Mouse (Mus musculus): ENCODE results near the gene Mxra8. TPM values are rescaled to one million over a fixed set of nuclear protein-coding genes. Genes with fewer than 3 reads are reported as not detected.
A peak's percentile ranks its signal among the peaks of the same experiment; 100 is the strongest.

Mxra8 gene
- polyA plus RNA-seq, 1 experiment from 2014 or later = 155 TPM

DNA sequence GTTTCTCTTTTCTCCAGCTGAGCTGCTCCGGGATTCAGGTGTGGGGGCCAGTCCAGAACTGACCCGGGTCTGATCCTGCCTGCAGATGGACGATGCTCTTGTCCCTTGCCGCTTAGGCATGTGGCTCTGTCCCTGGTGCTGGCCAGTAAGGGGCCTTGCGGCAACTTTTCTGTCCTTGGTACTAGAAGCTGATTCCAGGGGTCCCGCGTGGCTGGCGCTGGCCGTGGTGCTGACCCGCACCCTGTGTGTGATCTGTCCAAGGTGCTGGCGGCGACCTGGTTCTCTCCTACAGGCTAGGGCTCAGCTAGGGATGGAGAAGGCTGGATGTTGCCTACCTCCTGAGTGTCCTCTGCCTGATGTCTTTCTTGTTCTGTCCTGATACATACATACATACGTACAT is 19.8 kb downstream of the Mxra8 start:
- no peaks in the 10 kb centered on the region for H3K27me3 ChIP-seq (ENCODE audit: insufficient read depth, low read length)
- no peak overlapping the region for H3K9ac ChIP-seq
- WGBS = 15% methylated on average over 13 of the region's 13 CpGs
- TF ChIP-seq CTCF (IDR thresholded peaks at IDR 0.05; ENCODE audit: low read depth) = no peak
- peak; percentile 65 for ATAC-seq (ENCODE audit: insufficient read depth)
- peaks cover 59% of the 10 kb centered on the region for H3K36me3 ChIP-seq (ENCODE audit: insufficient read depth)
- H3K4me3 ChIP-seq (ENCODE audit: low read depth, low read length) = no peak overlapping the region
- H3K9me3 ChIP-seq (ENCODE audit: low read depth, low read length) = no peaks in the 10 kb centered on the region
- DNase-seq = peak; percentile 90
- no peak overlapping the region for H3K27ac ChIP-seq (ENCODE audit: low read depth)
- no peaks in the 10 kb centered on the region for H3K4me1 ChIP-seq (ENCODE audit: insufficient read depth)
- H3K4me2 ChIP-seq = no peak overlapping the region

GRCm38 (mm10) chr4:155861787-155862186 is 22.3 kb downstream of the Mxra8 start:
- Histone ChIP-seq H3K27ac (ENCODE audit: low read depth) (no peak overlapping the region), H3K36me3 (ENCODE audit: insufficient read depth) (peaks cover 47% of the 10 kb centered on the region), H3K27me3 (ENCODE audit: insufficient read depth, low read length) (no peaks in the 10 kb centered on the region), H3K4me3 (ENCODE audit: low read depth, low read length) (no peak overlapping the region), H3K9me3 (ENCODE audit: low read depth, low read length) (no peaks in the 10 kb centered on the region), H3K9ac (no peak overlapping the region), H3K4me2 (no peak overlapping the region), H3K4me1 (ENCODE audit: insufficient read depth) (no peaks in the 10 kb centered on the region)
- no peak for ATAC-seq (ENCODE audit: insufficient read depth)
- no peak for DNase-seq
- no peak for TF ChIP-seq CTCF (IDR thresholded peaks at IDR 0.05; ENCODE audit: low read depth)
- 83% methylated on average over 7 of the region's 7 CpGs for WGBS

- Histone ChIP-seq H3K4me2 (no peak within 1 kb of the TSS), H3K27ac (ENCODE audit: low read depth) (no peak within 1 kb of the TSS), H3K27me3 (ENCODE audit: insufficient read depth, low read length) (no peaks in the 10 kb centered on the region), H3K9ac (no peak within 1 kb of the TSS), H3K4me3 (ENCODE audit: low read depth, low read length) (no peak within 1 kb of the TSS), H3K4me1 (ENCODE audit: insufficient read depth) (no peaks in the 10 kb centered on the region), H3K36me3 (ENCODE audit: insufficient read depth) (peaks cover 37% of the 10 kb centered on the region), H3K9me3 (ENCODE audit: low read depth, low read length) (no peaks in the 10 kb centered on the region)
- TF ChIP-seq CTCF (IDR thresholded peaks at IDR 0.05; ENCODE audit: low read depth) = no peak
- 76% methylated on average over 5 of the region's 5 CpGs for WGBS
- DNase-seq = no peak
- no peak for ATAC-seq (ENCODE audit: insufficient read depth)
These were observed 23.5 kb downstream of the Mxra8 start, which contains the start of gene Tas1r3 for GRCm38 (mm10) chr4:155863001-155863400. Tas1r3 (minus strand) TSS chr4:155863362.

- 0 out of 2 replicates have a peak overlapping the region, but pooled peaks have one; percentile 30 for H3K27ac ChIP-seq (ENCODE audit: low read depth)
- ATAC-seq (ENCODE audit: insufficient read depth) = peak; percentile 52; the same call in 1 of the 2 replicates
- H3K27me3 ChIP-seq (ENCODE audit: insufficient read depth, low read length) = no peaks in the 10 kb centered on the region
- 6% methylated on average over 22 of the region's 22 CpGs for WGBS
- H3K4me3 ChIP-seq (ENCODE audit: low read depth, low read length) = peak overlapping the region; percentile 66
- peak overlapping the region; percentile 96 for H3K4me2 ChIP-seq
- no peak for TF ChIP-seq CTCF (IDR thresholded peaks at IDR 0.05; ENCODE audit: low read depth)
- H3K9me3 ChIP-seq (ENCODE audit: low read depth, low read length) = no peaks in the 10 kb centered on the region
- no peak for DNase-seq
- H3K36me3 ChIP-seq (ENCODE audit: insufficient read depth) = peaks cover 35% of the 10 kb centered on the region
- H3K9ac ChIP-seq = peak overlapping the region; percentile 71
- H3K4me1 ChIP-seq (ENCODE audit: insufficient read depth) = peaks cover 4% of the 10 kb centered on the region; the same call in 1 of the 2 replicates
These were observed 29.3 kb downstream of the Mxra8 start for GRCm38 (mm10) chr4:155868614-155869298.

DNA sequence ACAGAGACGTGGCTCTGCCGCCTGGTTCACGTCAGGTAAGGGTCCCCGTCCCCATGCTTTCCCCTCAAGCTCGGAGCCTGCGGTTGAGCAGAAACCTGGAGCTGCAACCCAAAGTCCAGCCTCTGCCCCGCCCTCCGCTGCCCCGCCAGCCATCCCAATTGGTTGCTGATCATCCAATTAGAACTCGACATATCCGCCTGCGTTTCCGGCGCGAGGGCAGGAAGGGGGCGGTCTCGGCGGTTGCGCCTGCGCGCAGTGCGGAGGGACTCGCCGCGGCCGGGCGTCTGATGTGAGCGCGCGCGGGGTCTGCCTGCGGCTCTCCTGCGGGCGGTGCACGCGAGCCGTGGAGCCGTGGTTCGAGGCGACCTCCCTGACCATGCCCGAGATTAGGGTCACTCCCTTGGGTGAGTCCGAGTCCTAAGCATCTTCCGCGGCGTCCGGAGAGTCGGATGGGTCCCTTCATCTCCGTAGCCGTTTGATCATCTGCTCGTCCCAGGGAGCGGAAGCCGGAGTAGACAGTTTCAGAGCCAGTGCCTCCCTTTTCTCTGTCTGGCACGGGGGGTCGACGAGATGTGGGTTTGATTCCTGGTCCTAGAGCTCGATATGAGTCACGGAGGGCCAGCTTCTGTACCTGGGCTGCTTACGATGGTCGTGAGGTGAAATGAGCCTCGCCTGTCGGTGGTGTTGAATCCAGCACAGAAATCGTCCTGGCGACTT is 30.0 kb downstream of the Mxra8 start, which contains the start of the genes Cptp and Ints11:
Cptp (minus strand) TSS at position 124 of the 717 bp plus-strand sequence.
Ints11 (plus strand) TSS at position 230 of the 717 bp plus-strand sequence.
- under 1% methylated on average over 63 of the region's 63 CpGs for WGBS
- H3K4me3 ChIP-seq (ENCODE audit: low read depth, low read length) = peak within 1 kb of the TSS; percentile 66
- ATAC-seq (ENCODE audit: insufficient read depth) (peak; percentile 98), DNase-seq (peak; percentile 97)
- TF ChIP-seq CTCF (IDR thresholded peaks at IDR 0.05; ENCODE audit: low read depth) = peak; percentile 20; the same call in 1 of the 2 replicates
- H3K4me2 ChIP-seq = peak within 1 kb of the TSS; percentile 96
- 0 out of 2 replicates have a peak within 1 kb of the TSS, but pooled peaks have one; percentile 30 for H3K27ac ChIP-seq (ENCODE audit: low read depth)
- H3K4me1 ChIP-seq (ENCODE audit: insufficient read depth) = peaks cover 4% of the 10 kb centered on the region; the same call in 1 of the 2 replicates
- H3K36me3 ChIP-seq (ENCODE audit: insufficient read depth) = peaks cover 42% of the 10 kb centered on the region
- no peaks in the 10 kb centered on the region for H3K9me3 ChIP-seq (ENCODE audit: low read depth, low read length)
- no peaks in the 10 kb centered on the region for H3K27me3 ChIP-seq (ENCODE audit: insufficient read depth, low read length)
- peak within 1 kb of the TSS; percentile 71 for H3K9ac ChIP-seq

DNA sequence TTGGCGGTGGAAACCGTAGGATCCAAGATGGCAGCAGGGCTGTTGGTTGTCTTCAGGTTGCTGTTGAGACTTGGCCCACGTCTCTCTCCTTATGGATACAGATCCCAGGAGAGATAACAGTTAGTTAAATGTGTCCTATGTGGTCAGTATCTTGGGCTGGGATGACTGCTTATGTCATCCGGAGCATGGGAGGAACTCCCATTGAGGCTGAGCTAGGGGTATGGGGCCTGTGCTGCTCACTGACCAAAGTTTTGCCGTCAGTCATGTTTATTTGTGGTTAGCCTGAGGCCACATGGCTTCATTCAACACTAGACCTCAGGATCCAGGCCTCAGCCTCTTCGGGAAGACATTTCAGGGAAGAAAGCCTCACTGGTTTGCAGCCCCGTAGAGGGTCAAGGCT is 31.9 kb downstream of the Mxra8 start:
- no peak for TF ChIP-seq CTCF (IDR thresholded peaks at IDR 0.05; ENCODE audit: low read depth)
- peaks cover 48% of the 10 kb centered on the region for H3K36me3 ChIP-seq (ENCODE audit: insufficient read depth)
- no peak for ATAC-seq (ENCODE audit: insufficient read depth)

DNA sequence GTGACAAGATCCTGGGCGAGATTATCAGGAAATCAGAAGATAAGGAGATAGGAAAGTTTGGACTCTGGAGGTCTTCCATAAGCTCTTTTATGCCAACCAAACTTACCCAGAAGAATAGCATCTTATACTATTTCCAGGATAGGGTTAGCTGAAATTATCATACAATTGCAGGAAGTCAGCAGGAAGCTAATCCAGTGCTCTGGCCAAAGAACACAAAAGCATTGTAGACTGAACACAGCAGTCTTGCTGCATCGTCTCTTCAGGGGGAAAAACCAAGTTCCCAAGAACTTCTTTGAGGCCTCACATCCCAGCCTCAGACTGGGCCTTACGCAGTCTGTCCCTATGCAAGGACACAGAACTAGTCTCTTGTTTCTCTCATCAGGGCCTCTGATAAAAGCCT is 44.1 kb downstream of the Mxra8 start:
- peak; percentile 34 for DNase-seq
- H3K4me2 ChIP-seq = no peak overlapping the region
- H3K27ac ChIP-seq (ENCODE audit: low read depth) = peak overlapping the region; percentile 67; the same call in 1 of the 2 replicates
- no peak overlapping the region for H3K4me3 ChIP-seq (ENCODE audit: low read depth, low read length)
- no peak overlapping the region for H3K9ac ChIP-seq
- no peaks in the 10 kb centered on the region for H3K27me3 ChIP-seq (ENCODE audit: insufficient read depth, low read length)
- no peaks in the 10 kb centered on the region for H3K4me1 ChIP-seq (ENCODE audit: insufficient read depth)
- 80% methylated on average over 3 of the region's 3 CpGs for WGBS
- no peak for ATAC-seq (ENCODE audit: insufficient read depth)
- H3K9me3 ChIP-seq (ENCODE audit: low read depth, low read length) = no peaks in the 10 kb centered on the region
- H3K36me3 ChIP-seq (ENCODE audit: insufficient read depth) = peaks cover 47% of the 10 kb centered on the region
- TF ChIP-seq CTCF (IDR thresholded peaks at IDR 0.05; ENCODE audit: low read depth) = no peak

More for the DNA sequence above, 31.9 kb downstream of the Mxra8 start:
- WGBS = 83% methylated on average over 7 of the region's 7 CpGs
- Histone ChIP-seq H3K4me1 (ENCODE audit: insufficient read depth) (peaks cover 4% of the 10 kb centered on the region; the same call in 1 of the 2 replicates), H3K9me3 (ENCODE audit: low read depth, low read length) (no peaks in the 10 kb centered on the region), H3K27ac (ENCODE audit: low read depth) (no peak overlapping the region), H3K27me3 (ENCODE audit: insufficient read depth, low read length) (no peaks in the 10 kb centered on the region), H3K4me2 (no peak overlapping the region), H3K4me3 (ENCODE audit: low read depth, low read length) (no peak overlapping the region), H3K9ac (no peak overlapping the region)
- no peak for DNase-seq

Measured in lung, embryonic 14.5 days (tissue).